Mouse (Mus musculus) hindbrain, embryonic 12.5 days (tissue): Measurements from ENCODE around the gene Thada. TPM values are rescaled to one million over a fixed set of nuclear protein-coding genes. Genes with fewer than 3 reads are reported as not detected.
A peak's percentile ranks its signal among the peaks of the same experiment; 100 is the strongest.
"Not testable (repeated sequence)": the region's sequence is repeated elsewhere in the genome, so short reads cannot be mapped to it uniquely, and the experiment has no call there.

Experiments used
- ATAC-seq: fragments of 200-750 bp; cut with Nextera tagmentation; 2 replicates; pipeline ENCODE4 v1.8.0; 2017; ENCODE audit warnings: moderate TSS enrichment; ENCODE audit not compliant: low FRiP score
- H3K27ac ChIP-seq: fragments of 300-500 bp; sonication (generic); 2 replicates; pipeline ENCODE4 v1.5.1; 2016; ENCODE audit warnings: mild to moderate bottlenecking
- H3K27me3 ChIP-seq: fragments of 300-500 bp; sonication (generic); 2 replicates; pipeline ENCODE4 v1.6.1; 2016; ENCODE audit warnings: mild to moderate bottlenecking
- H3K36me3 ChIP-seq: fragments of 300-500 bp; sonication (generic); 2 replicates; pipeline ENCODE4 v1.6.1; 2016; ENCODE audit warnings: mild to moderate bottlenecking
- H3K4me1 ChIP-seq: fragments of 300-500 bp; sonication (generic); 2 replicates; pipeline ENCODE4 v1.6.1; 2016
- H3K4me2 ChIP-seq: fragments of 300-500 bp; sonication (generic); replicated peaks from 2 replicates; pipeline ENCODE4 v1.6.1; 2016; ENCODE audit warnings: mild to moderate bottlenecking
- H3K4me3 ChIP-seq: fragments of 300-500 bp; sonication (generic); 2 replicates; pipeline ENCODE4 v1.5.1; 2016; ENCODE audit warnings: mild to moderate bottlenecking
- H3K9ac ChIP-seq: fragments of 300-500 bp; sonication (generic); 2 replicates; pipeline ENCODE4 v1.6.1; 2016; ENCODE audit warnings: mild to moderate bottlenecking, moderate library complexity
- H3K9me3 ChIP-seq: fragments of 300-500 bp; sonication (generic); replicated peaks from 2 replicates; pipeline ENCODE4 v1.6.1; 2016; ENCODE audit warnings: mild to moderate bottlenecking
- WGBS: fragments of 180-500 bp; shearing (Covaris S2); methylation state at CpG from one replicate; pipeline ENCODE4 v1.1.7; 2016; 5-methylcytosine and 5-hydroxymethylcytosine counted together
- polyA plus RNA-seq: library from polyadenylated mRNA; unstranded; fragments of >200 nt; fragmentation: Nextera tagmentation; extraction: Ambion mirVana; gene quantifications from 2 replicates; pipeline ENCODE4 v1.2.1, GENCODE M21; 2016

Thada gene
- polyA plus RNA-seq, 1 experiment from 2014 or later = 9.9 TPM

- Histone ChIP-seq H3K36me3 (peaks cover 19% of the 10 kb centered on the region; the same call in 1 of the 2 replicates), H3K27ac (peak overlapping the region; percentile 87), H3K9ac (peak overlapping the region; percentile 61; the same call in 1 of the 2 replicates), H3K4me3 (0 out of 2 replicates have a peak overlapping the region, but pooled peaks have one; percentile 51), H3K4me1 (peaks cover 11% of the 10 kb centered on the region), H3K9me3 (no peaks in the 10 kb centered on the region), H3K4me2 (peak overlapping the region; percentile 82), H3K27me3 (peaks cover 6% of the 10 kb centered on the region; the same call in 1 of the 2 replicates)
- ATAC-seq = no peak
- WGBS = 84% methylated on average over 5 of the region's 5 CpGs
These were observed 276.7 kb downstream of the Thada start for GRCm38 (mm10) chr17:84189127-84189854.

GRCm38 (mm10) chr17:84188374-84188961 lies 277.5 kb downstream of the Thada start:
- H3K9ac ChIP-seq = peak overlapping the region; percentile 61
- peak; percentile 78 for ATAC-seq
- peaks cover 14% of the 10 kb centered on the region for H3K4me1 ChIP-seq
- H3K4me3 ChIP-seq = peak overlapping the region; percentile 51
- H3K27me3 ChIP-seq = peaks cover 6% of the 10 kb centered on the region; the same call in 1 of the 2 replicates
- no peaks in the 10 kb centered on the region for H3K9me3 ChIP-seq
- 2% methylated on average over 38 of the region's 38 CpGs for WGBS
- H3K36me3 ChIP-seq = peaks cover 19% of the 10 kb centered on the region; the same call in 1 of the 2 replicates
- H3K27ac ChIP-seq = peak overlapping the region; percentile 87
- peak overlapping the region; percentile 82 for H3K4me2 ChIP-seq

- Histone ChIP-seq H3K4me2 (peak within 1 kb of the TSS; percentile 82), H3K27ac (peak within 1 kb of the TSS; percentile 90), H3K4me3 (peak within 1 kb of the TSS; percentile 68), H3K27me3 (peaks cover 6% of the 10 kb centered on the region; the same call in 1 of the 2 replicates), H3K36me3 (peaks cover 15% of the 10 kb centered on the region; the same call in 1 of the 2 replicates), H3K4me1 (peaks cover 20% of the 10 kb centered on the region), H3K9me3 (no peaks in the 10 kb centered on the region), H3K9ac (peak within 1 kb of the TSS; percentile 89)
- WGBS = under 1% methylated on average over 71 of the region's 76 CpGs
- peak; percentile 89 for ATAC-seq
These were observed 278.2 kb downstream of the Thada start, which contains the start of gene Zfp36l2 for GRCm38 (mm10) chr17:84187727-84188373. Gene Zfp36l2, minus strand, starts transcription at chr17:84187947.

GRCm38 (mm10) chr17:84187264-84187663 lies 278.7 kb downstream of the Thada start:
- H3K27ac ChIP-seq = peak overlapping the region; percentile 90
- WGBS = 0% methylated on average over 9 of the region's 37 CpGs
- H3K9me3 ChIP-seq = not testable (repeated sequence)

GRCm38 (mm10) chr17:84186451-84187202 lies 279.4 kb downstream of the Thada start:
- Histone ChIP-seq H3K27me3 (peaks cover 11% of the 10 kb centered on the region), H3K4me3 (peak overlapping the region; percentile 68), H3K4me2 (peak overlapping the region; percentile 63), H3K9me3 (0 out of 2 replicates have a peak, but pooled peaks cover under 1% of the 10 kb centered on the region), H3K36me3 (0 out of 2 replicates have a peak, but pooled peaks cover 5% of the 10 kb centered on the region), H3K4me1 (peaks cover 32% of the 10 kb centered on the region), H3K9ac (peak overlapping the region; percentile 89), H3K27ac (peak overlapping the region; percentile 88)
- WGBS = 1% methylated on average over 79 of the region's 80 CpGs
- ATAC-seq = no peak

More at GRCm38 (mm10) chr17:84187264-84187663, 278.7 kb downstream of the Thada start:
- Histone ChIP-seq H3K4me1 (peaks cover 25% of the 10 kb centered on the region), H3K36me3 (peaks cover 12% of the 10 kb centered on the region; the same call in 1 of the 2 replicates), H3K4me3 (peak overlapping the region; percentile 68), H3K9ac (peak overlapping the region; percentile 89), H3K4me2 (peak overlapping the region; percentile 82)
- ATAC-seq = peak; percentile 14
- H3K27me3 ChIP-seq = not testable (repeated sequence)

- 1% methylated on average over 102 of the region's 108 CpGs for WGBS
- peaks cover 38% of the 10 kb centered on the region for H3K4me1 ChIP-seq
These were observed 280.2 kb downstream of the Thada start for GRCm38 (mm10) chr17:84185581-84186450.

GRCm38 (mm10) chr17:84185011-84185411 lies 281.0 kb downstream of the Thada start:
- peaks cover 12% of the 10 kb centered on the region for H3K27me3 ChIP-seq
- peaks cover 42% of the 10 kb centered on the region for H3K4me1 ChIP-seq
- peak overlapping the region; percentile 19; the same call in 1 of the 2 replicates for H3K27ac ChIP-seq
- WGBS = 6% methylated on average over 7 of the region's 7 CpGs
- peak overlapping the region; percentile 63 for H3K4me2 ChIP-seq
- peak overlapping the region; percentile 68 for H3K4me3 ChIP-seq
- no peak for ATAC-seq
- H3K9me3 ChIP-seq = 0 out of 2 replicates have a peak, but pooled peaks cover 4% of the 10 kb centered on the region
- H3K36me3 ChIP-seq = 0 out of 2 replicates have a peak, but pooled peaks cover 3% of the 10 kb centered on the region
- peak overlapping the region; percentile 48 for H3K9ac ChIP-seq

More at GRCm38 (mm10) chr17:84185581-84186450, 280.2 kb downstream of the Thada start:
- Histone ChIP-seq H3K36me3 (0 out of 2 replicates have a peak, but pooled peaks cover 3% of the 10 kb centered on the region), H3K27me3 (peaks cover 12% of the 10 kb centered on the region), H3K27ac (peak overlapping the region; percentile 88), H3K4me3 (peak overlapping the region; percentile 68), H3K9me3 (0 out of 2 replicates have a peak, but pooled peaks cover 4% of the 10 kb centered on the region), H3K4me2 (peak overlapping the region; percentile 63), H3K9ac (peak overlapping the region; percentile 89)
- no peak for ATAC-seq

GRCm38 (mm10) chr17:84183291-84183781 lies 282.7 kb downstream of the Thada start:
- 0 out of 2 replicates have a peak, but pooled peaks cover 4% of the 10 kb centered on the region for H3K9me3 ChIP-seq
- 4% methylated on average over 12 of the region's 12 CpGs for WGBS
- ATAC-seq = peak; percentile 26; the same call in 1 of the 2 replicates
- peak overlapping the region; percentile 55 for H3K27ac ChIP-seq
- H3K9ac ChIP-seq = peak overlapping the region; percentile 53
- H3K27me3 ChIP-seq = peaks cover 12% of the 10 kb centered on the region
- peak overlapping the region; percentile 50 for H3K4me2 ChIP-seq
- H3K4me1 ChIP-seq = peaks cover 33% of the 10 kb centered on the region
- H3K36me3 ChIP-seq = 0 out of 2 replicates have a peak, but pooled peaks cover 3% of the 10 kb centered on the region
- peak overlapping the region; percentile 26 for H3K4me3 ChIP-seq

GRCm38 (mm10) chr17:84182311-84183271 lies 283.4 kb downstream of the Thada start:
- Histone ChIP-seq H3K27me3 (peaks cover 12% of the 10 kb centered on the region), H3K4me2 (peak overlapping the region; percentile 50), H3K27ac (peak overlapping the region; percentile 57), H3K4me3 (no peak overlapping the region), H3K36me3 (0 out of 2 replicates have a peak, but pooled peaks cover 3% of the 10 kb centered on the region), H3K9ac (peak overlapping the region; percentile 53; the same call in 1 of the 2 replicates), H3K4me1 (peaks cover 32% of the 10 kb centered on the region), H3K9me3 (0 out of 2 replicates have a peak, but pooled peaks cover 4% of the 10 kb centered on the region)
- 36% methylated on average over 14 of the region's 16 CpGs for WGBS
- ATAC-seq = no peak
